Mouse (Mus musculus) embryonic facial prominence, embryonic 11.5 days (tissue): ENCODE measurements around the gene Lrrc28. TPM values are rescaled to one million over a fixed set of nuclear protein-coding genes. Genes with fewer than 3 reads are reported as not detected.
"Not testable (repeated sequence)": the region's sequence is repeated elsewhere in the genome, so short reads cannot be mapped to it uniquely, and the experiment has no call there.

ENCODE experiments used
- ATAC-seq: fragments of 200-750 bp; cut with Nextera tagmentation; replicated peaks from 2 replicates; pipeline ENCODE4 v1.8.0; 2017; ENCODE audit warnings: low read depth; ENCODE audit not compliant: insufficient number of reproducible peaks, low FRiP score, low TSS enrichment
- DNase-seq: peaks from one replicate; pipeline ENCODE4 v3.0.0-alpha.2; 2015; ENCODE audit warnings: low spot score
- H3K27ac ChIP-seq: fragments of 300-500 bp; sonication (generic); replicated peaks from 2 replicates; pipeline ENCODE4 v1.5.1; 2014; ENCODE audit warnings: mild to moderate bottlenecking, low read depth, low read length, control low read depth
- H3K27me3 ChIP-seq: fragments of 300-500 bp; sonication (generic); 2 replicates; pipeline ENCODE4 v1.6.1; 2014; ENCODE audit warnings: mild to moderate bottlenecking, low read length, moderate library complexity, mixed read lengths; ENCODE audit not compliant: control insufficient read depth, insufficient read depth
- H3K36me3 ChIP-seq: fragments of 300-500 bp; sonication (generic); replicated peaks from 2 replicates; pipeline ENCODE4 v1.6.1; 2014; ENCODE audit warnings: low read depth, mild to moderate bottlenecking, low read length, moderate library complexity, mixed read lengths; ENCODE audit not compliant: control insufficient read depth, insufficient read depth
- H3K4me1 ChIP-seq: fragments of 300-500 bp; sonication (generic); 2 replicates; pipeline ENCODE4 v1.6.1; 2014; ENCODE audit warnings: low read length, mixed read lengths; ENCODE audit not compliant: control insufficient read depth, insufficient read depth
- H3K4me2 ChIP-seq: fragments of 300-500 bp; sonication (generic); 2 replicates; pipeline ENCODE4 v1.6.1; 2014; ENCODE audit warnings: low read depth, mild to moderate bottlenecking, control low read depth, low read length, moderate library complexity
- H3K4me3 ChIP-seq: fragments of 300-500 bp; sonication (generic); 2 replicates; pipeline ENCODE4 v1.5.1; 2014; ENCODE audit warnings: low read depth, low read length, control low read depth
- H3K9ac ChIP-seq: fragments of 300-500 bp; sonication (generic); replicated peaks from 2 replicates; pipeline ENCODE4 v1.6.1; 2014; ENCODE audit warnings: mild to moderate bottlenecking, control low read depth, low read length
- H3K9me3 ChIP-seq: fragments of 300-500 bp; sonication (generic); replicated peaks from 2 replicates; pipeline ENCODE4 v1.6.1; 2016; ENCODE audit warnings: mild to moderate bottlenecking, low read length, inconsistent platforms, mixed read lengths; ENCODE audit not compliant: control insufficient read depth
- WGBS: fragments of 180-500 bp; shearing (Covaris S2); extraction: QIAGEN DNeasy Blood & Tissue Kit; methylation state at CpG from one replicate; pipeline ENCODE4 v1.1.7; 2014; 5-methylcytosine and 5-hydroxymethylcytosine counted together
- polyA plus RNA-seq: library from polyadenylated mRNA; unstranded; fragments of >200 nt; fragmentation: Nextera tagmentation; extraction: Ambion mirVana; gene quantifications from 2 replicates; pipeline ENCODE4 v1.2.1, GENCODE M21; 2014

Gene Lrrc28
- polyA plus RNA-seq, 1 experiment from 2014 or later, result 27.6 TPM

DNA sequence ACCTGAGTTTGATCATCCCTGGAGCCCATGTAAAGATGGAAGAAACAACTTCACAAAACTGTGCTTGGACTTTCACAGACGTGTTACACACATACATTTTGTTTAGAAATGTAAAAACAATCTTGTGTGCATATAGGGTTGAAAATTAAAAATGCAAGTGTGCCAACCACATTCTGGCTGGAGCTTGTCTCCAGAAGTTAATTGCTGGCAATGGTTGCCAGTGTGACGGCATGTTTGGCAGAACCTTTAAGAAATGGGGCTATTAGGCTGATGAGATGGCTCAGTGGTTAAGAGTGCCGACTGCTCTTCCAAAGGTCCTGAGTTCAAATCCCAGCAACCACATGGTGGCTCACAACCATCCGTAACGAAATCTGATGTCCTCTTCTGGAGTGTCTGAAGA is 123.3 kb downstream of the Lrrc28 start:
- not testable (repeated sequence) for DNase-seq, H3K27ac ChIP-seq, H3K9ac ChIP-seq, H3K27me3 ChIP-seq, H3K9me3 ChIP-seq, ATAC-seq, H3K4me1 ChIP-seq, H3K36me3 ChIP-seq, H3K4me3 ChIP-seq, H3K4me2 ChIP-seq
- 85% methylated on average over 3 of the region's 5 CpGs for WGBS

DNA sequence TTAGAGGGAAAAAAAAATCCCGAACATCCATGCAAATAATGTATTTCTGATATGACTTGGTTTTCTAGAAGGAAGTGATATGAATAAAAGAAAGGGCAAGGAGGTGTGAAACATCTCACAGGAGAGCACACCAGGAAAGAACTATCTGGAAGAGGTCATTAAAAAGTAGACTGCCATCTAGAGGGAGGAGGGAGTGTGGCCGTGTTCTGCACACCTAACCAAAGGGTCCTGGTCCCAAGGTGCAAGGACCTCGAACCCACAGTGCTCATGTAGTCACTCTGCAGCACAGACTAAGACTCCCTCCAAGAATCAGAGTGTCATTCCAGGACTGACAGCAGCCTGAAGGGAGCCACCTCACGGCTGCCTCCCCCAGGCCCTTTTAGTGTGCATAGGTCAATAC is 124.1 kb downstream of the Lrrc28 start:
- 80% methylated on average over 4 of the region's 4 CpGs for WGBS
- Histone ChIP-seq H3K4me2 (no peak overlapping the region), H3K9me3 (no peaks in the 10 kb centered on the region), H3K4me1 (no peaks in the 10 kb centered on the region), H3K36me3 (no peaks in the 10 kb centered on the region), H3K4me3 (no peak overlapping the region), H3K9ac (no peak overlapping the region), H3K27ac (no peak overlapping the region), H3K27me3 (no peaks in the 10 kb centered on the region)
- DNase-seq, result peak; percentile 33
- ATAC-seq, result no peak

GRCm38 (mm10) chr7:67520001-67520400 is 125.1 kb downstream of the Lrrc28 start:
- DNase-seq (no peak), ATAC-seq (no peak)
- 92% methylated on average over 10 of the region's 10 CpGs for WGBS
- Histone ChIP-seq H3K36me3 (no peaks in the 10 kb centered on the region), H3K4me1 (no peaks in the 10 kb centered on the region), H3K9me3 (no peaks in the 10 kb centered on the region), H3K4me2 (no peak overlapping the region), H3K27me3 (no peaks in the 10 kb centered on the region), H3K4me3 (no peak overlapping the region), H3K27ac (no peak overlapping the region), H3K9ac (no peak overlapping the region)

DNA sequence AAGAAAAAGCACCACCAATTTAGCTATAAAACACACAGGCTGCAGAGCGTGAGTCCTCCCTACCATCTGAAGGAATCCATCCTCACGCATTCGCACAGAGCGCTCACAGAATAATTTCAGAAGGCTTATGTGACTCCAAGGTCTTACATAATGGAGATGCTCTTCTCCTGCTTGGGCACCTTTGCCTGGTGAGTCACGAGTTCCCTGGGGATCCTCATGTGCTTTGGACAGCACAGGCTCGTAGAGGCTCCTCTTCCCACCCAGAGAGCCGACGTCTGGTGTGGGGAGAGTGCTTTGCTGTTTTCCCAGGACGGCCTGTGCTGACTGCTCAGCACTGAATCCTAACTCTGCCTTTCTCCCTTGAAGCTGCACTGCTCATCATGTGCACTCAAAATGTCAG is 129.4 kb downstream of the Lrrc28 start:
- 88% methylated on average over 9 of the region's 9 CpGs for WGBS
- H3K9ac ChIP-seq, result no peak overlapping the region
- ATAC-seq (no peak), DNase-seq (no peak)
- no peak overlapping the region for H3K4me2 ChIP-seq
- no peaks in the 10 kb centered on the region for H3K36me3 ChIP-seq
- H3K27ac ChIP-seq, result no peak overlapping the region
- H3K27me3 ChIP-seq, result no peaks in the 10 kb centered on the region
- H3K4me3 ChIP-seq, result no peak overlapping the region
- no peaks in the 10 kb centered on the region for H3K9me3 ChIP-seq
- H3K4me1 ChIP-seq, result no peaks in the 10 kb centered on the region

DNA sequence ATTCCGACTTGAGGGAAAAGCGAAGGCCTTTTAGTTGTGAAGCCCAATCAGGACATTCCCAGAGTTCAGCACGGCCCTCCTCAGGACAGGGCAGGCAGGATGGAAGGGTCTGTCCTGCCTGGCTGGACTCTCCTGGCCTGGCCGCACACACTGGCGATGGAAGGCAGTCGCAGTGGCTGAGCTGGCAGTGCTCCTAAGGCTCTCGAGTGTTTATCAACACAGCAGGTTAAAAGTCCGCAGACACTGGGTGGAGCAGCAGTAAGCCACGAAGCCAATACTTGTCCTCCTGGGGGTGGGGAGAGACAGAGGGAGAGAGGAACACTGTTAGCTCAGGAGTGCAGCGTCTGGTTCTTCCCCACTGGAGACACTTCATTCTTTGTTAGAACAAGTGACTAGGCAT is 130.2 kb downstream of the Lrrc28 start:
- Histone ChIP-seq H3K4me1 (no peaks in the 10 kb centered on the region), H3K27ac (no peak overlapping the region), H3K9me3 (no peaks in the 10 kb centered on the region), H3K36me3 (no peaks in the 10 kb centered on the region), H3K4me2 (no peak overlapping the region), H3K9ac (no peak overlapping the region), H3K27me3 (no peaks in the 10 kb centered on the region), H3K4me3 (no peak overlapping the region)
- ATAC-seq, result no peak
- no peak for DNase-seq
- WGBS, result 60% methylated on average over 10 of the region's 10 CpGs

DNA sequence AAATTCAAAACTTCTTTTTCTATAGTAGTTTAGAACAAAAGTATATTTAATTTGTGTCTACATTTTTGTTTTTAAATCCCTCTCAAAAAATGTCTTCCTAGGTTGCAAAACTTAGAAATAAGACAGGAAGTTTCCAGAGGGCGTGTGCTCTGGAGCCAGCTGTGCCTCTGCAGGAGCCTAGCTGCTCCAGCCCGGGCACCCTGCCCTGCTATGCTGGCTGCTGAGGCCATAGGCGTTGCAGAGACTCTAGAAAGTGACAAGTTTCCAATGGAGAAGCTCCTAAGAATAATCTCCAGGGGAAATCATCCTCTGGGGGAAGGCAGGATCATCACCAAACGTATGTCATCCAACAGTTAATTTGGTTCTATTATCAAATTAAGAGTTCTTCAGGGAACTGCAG is 130.7 kb downstream of the Lrrc28 start:
- Histone ChIP-seq H3K9ac (no peak overlapping the region), H3K9me3 (no peaks in the 10 kb centered on the region), H3K27ac (no peak overlapping the region), H3K36me3 (no peaks in the 10 kb centered on the region), H3K27me3 (no peaks in the 10 kb centered on the region), H3K4me1 (no peaks in the 10 kb centered on the region), H3K4me2 (no peak overlapping the region), H3K4me3 (no peak overlapping the region)
- 70% methylated on average over 4 of the region's 4 CpGs for WGBS
- DNase-seq (no peak), ATAC-seq (no peak)

DNA sequence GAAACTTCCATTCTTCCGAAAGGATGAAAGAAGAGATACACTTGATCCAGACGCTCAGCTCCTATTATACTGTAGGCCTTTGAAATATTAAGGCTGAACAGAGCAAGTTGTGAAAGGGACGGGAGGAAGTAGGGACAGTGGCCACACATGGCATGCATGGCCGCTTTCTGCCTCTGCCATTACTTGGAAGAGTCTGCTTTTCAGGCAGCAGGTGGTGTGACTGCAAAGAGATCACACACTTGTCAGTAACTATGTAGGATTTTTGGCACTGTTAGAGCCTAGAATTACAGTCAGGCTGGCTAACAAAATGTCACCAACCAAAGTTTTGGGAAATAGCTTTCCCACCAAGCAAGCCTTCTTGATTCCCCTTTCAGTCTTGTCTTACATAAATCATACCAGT is 131.4 kb downstream of the Lrrc28 start:
- H3K27me3 ChIP-seq, result no peaks in the 10 kb centered on the region
- no peaks in the 10 kb centered on the region for H3K9me3 ChIP-seq
- H3K9ac ChIP-seq, result no peak overlapping the region
- ATAC-seq (no peak), DNase-seq (no peak)
- H3K27ac ChIP-seq, result no peak overlapping the region
- H3K4me1 ChIP-seq, result no peaks in the 10 kb centered on the region
- no peaks in the 10 kb centered on the region for H3K36me3 ChIP-seq
- WGBS, result 81% methylated on average over 4 of the region's 4 CpGs
- H3K4me3 ChIP-seq, result no peak overlapping the region
- no peak overlapping the region for H3K4me2 ChIP-seq

DNA sequence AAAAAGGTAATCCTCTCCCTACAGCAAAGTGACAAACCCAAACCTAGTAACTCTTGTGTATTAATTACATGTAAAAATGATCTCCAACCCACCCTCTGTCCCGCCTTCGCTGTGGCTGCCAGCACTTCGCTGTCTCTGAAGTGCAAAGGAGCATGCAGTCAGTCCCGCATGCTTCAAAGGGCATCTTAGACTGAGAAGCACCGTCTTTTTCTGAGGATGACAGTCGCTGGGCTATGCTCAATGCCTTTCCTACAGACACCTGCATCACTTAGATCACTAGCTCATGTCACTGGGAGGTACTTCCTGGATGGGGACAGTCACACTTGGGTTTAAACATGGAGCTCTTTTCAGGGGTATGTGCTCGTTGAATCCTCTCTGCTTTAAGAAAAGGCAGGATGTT is 133.5 kb downstream of the Lrrc28 start:
- no peak overlapping the region for H3K9ac ChIP-seq
- H3K4me3 ChIP-seq, result no peak overlapping the region
- no peak overlapping the region for H3K4me2 ChIP-seq
- no peaks in the 10 kb centered on the region for H3K36me3 ChIP-seq
- no peaks in the 10 kb centered on the region for H3K9me3 ChIP-seq
- 83% methylated on average over 7 of the region's 7 CpGs for WGBS
- no peak overlapping the region for H3K27ac ChIP-seq
- H3K4me1 ChIP-seq, result no peaks in the 10 kb centered on the region
- H3K27me3 ChIP-seq, result no peaks in the 10 kb centered on the region
- no peak for ATAC-seq
- no peak for DNase-seq
